Mouse (Mus musculus): Measurements from ENCODE around the gene Spock3.

- TF ChIP-seq CTCF (IDR thresholded peaks at IDR 0.05), result no peak
- TF ChIP-seq EP300 (IDR thresholded peaks at IDR 0.05), result no peak
Observed at GRCm38 (mm10) chr8:63135406-63135805, 184.6 kb downstream of the Spock3 start.
